Mouse (Mus musculus) layer of hippocampus, adult 11-12 months (tissue): ENCODE data around the gene Srsf3.
"Not testable (repeated sequence)": the region's sequence is repeated elsewhere in the genome, so short reads cannot be mapped to it uniquely, and the experiment has no call there.

Source experiments
- DNase-seq: peaks from one replicate; pipeline ENCODE4 v3.0.0; 2022; ENCODE audit warnings: low spot score

Gene Srsf3

DNA sequence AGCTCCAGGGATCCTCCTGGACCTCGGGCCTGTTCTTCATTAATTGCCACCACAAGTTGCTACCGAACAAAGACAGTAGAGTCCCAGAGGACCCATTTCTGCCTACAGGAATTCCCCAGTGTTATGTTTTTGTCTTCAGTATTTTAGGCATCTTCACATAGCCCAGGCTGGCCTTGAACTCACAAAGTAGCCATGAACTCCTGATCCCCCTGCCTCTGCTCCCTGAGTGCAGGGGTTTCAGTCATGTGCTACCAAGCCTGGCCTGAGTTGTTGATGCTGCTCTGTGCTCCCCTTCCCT, 31.5 kb downstream of the Srsf3 start:
- no peak for DNase-seq

DNA sequence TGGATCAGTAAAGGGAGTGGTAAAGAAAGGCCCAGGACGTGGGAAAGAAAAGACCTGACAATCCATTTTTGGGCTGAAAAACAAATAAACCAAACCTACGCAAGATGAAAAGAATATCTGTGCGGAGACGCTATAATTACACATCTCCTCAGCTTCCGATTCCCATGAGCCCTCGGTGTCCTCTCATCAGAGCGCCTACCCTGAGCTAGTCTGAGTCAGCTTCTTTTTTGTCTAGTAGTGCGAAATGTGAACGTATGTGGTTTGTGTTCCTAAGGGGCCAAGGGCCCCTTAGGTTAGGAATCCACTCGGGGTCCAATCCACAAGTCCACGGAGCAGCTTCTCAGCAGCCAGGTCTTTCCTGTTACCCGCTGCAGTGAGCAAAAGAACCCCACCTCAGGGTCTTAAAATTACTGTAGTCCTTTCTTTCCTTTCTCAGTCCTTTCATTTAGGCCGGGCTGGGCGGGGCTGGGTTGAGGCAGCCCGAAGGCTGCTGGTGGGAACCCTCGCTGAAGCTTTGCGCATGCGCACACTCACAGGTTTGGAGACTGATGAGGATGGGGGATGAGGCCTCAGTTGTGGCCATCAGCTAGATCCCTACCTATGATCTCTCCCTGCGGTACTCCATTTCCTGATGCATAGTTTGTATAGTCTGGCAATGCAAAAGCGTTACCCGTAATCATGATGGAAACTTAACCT, 33.0 kb downstream of the Srsf3 start:
- no peak for DNase-seq

DNA sequence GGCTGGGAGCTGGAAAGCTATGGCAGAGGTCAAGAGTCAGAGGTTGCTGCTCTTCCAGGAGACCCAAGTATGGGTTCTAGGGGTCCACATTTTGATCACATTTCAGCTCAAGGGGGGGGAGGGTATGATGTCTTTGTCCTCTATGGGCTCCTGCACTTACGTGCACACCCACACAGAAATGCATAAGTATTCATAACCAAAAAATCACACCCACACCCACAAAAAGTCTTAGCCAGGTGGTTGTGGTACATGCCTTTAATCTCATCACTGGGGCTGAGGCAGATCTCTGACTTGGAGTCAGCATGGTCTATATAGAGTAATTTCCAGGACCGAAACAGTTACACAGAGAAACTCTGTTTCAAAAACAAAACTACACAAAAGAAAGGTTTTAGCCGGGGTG, 33.5 kb downstream of the Srsf3 start:
- no peak for DNase-seq

DNA sequence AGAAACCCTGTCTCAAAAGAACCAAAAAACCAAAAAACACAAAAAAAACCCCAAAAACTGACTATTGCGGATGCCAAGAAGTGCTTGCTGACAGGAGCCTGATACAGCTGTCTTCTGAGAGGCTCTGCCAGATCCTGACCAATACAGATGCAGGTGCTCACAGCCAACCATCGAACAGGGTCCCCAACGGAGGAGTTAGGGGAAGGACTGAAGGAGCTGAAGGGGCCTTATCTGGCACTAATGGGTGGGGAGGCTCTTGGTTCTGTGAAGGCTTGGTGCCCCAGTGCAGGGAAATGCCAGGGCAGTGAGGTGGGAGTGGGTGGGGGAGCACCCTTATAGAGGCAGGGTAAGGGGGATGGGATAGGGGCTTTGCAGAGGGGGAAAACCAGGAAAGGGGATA, 35.0 kb downstream of the Srsf3 start:
- DNase-seq = not testable (repeated sequence)

GRCm38 (mm10) chr17:29067847-29068246, 35.4 kb downstream of the Srsf3 start:
- no peak for DNase-seq

- no peak for DNase-seq
These were observed 36.6 kb downstream of the Srsf3 start for GRCm38 (mm10) chr17:29069063-29069462.

DNA sequence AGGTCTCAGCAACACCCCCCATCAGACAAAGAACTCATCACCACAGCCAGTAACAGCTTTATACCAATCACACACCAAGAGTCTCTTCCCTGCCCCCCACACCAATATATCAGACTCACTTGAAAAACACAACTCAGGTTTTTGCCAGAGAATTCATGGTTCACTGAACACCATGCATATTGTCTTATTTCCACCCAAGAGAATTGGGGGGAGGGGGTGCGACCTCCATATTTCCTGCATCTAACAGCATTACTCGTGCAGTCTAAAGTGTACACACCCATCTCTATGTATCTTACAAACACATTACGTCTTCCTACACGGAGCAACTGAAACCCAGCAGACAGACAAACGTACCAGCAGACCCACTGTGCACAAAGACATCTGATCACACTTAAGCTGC, 39.4 kb downstream of the Srsf3 start:
- no peak for DNase-seq

DNA sequence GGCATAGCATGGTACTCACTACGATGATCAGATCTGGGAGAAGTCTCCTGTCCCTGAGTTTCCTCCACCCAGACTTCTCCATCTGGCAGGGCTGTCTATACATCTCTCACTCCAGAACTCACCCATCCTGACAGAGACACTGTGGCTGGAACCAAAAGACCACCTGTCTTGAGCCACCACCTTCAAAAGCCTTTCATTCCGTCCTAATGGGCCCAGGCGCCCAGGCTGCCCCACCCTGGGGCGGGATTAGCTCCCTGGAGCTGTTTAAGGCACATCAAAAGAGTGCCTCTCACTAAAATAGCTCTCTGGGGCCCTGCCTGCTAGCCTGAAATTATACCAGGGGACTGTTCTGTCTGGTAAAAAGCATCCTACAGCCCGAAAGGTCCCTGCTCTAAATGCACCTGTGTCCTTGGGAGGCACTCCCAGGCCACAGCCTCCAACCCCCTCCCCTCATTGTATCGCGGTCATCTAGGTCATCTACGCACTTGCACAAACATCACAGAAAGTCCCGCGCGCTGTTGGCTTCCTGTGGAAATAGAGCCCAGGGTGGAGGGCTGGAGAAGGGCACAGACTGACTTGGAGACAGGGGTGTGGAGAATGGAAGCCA, 40.4 kb downstream of the Srsf3 start:
- no peak for DNase-seq

DNA sequence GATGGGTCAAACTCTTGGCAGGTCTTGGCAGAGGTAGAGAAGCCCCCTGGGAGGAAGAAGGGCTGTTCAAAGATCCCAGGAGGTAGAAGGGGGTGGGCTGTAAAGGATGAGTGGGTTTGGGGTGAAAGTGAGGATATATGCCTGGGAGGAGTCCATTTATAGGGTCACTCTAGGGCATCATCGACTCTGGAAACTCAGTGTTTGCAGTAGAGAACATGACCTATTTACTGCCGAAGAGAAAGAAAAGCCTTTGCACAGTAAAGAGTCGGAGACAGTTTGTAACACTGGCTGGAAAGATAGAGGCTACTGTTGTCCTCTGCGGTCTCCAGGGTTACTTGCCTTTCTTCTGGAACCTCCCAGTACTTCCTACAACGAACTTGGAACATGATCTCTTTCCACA, 40.9 kb downstream of the Srsf3 start:
- DNase-seq = no peak

- no peak for DNase-seq
These were observed 41.7 kb downstream of the Srsf3 start for GRCm38 (mm10) chr17:29074085-29074484.

DNA sequence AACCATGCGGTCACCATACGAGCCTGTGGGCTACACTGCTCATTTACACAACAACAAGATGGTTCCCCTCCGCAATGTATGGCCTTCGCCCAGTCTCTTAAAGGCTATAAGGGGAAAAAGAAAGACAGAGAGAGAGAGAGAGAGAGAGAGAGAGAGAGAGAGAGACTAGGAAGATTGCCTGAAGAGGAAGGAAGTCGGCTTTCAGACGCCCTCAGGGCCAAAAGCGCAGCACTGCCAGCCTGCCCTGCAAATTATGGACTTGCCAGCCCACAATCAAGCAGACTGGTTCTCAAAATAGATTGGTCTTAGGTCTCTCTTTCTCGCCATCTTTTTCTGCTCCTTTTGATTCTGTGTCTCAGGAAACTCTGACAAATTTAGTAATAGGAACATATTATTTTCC, 43.8 kb downstream of the Srsf3 start:
- no peak for DNase-seq

- peak; percentile 55 for DNase-seq
These were observed 45.5 kb downstream of the Srsf3 start for GRCm38 (mm10) chr17:29077786-29078509.

GRCm38 (mm10) chr17:29078519-29079383, 46.3 kb downstream of the Srsf3 start:
- DNase-seq = peak; percentile 63

- DNase-seq = no peak
These were observed 48.6 kb downstream of the Srsf3 start for GRCm38 (mm10) chr17:29080758-29081617.

DNA sequence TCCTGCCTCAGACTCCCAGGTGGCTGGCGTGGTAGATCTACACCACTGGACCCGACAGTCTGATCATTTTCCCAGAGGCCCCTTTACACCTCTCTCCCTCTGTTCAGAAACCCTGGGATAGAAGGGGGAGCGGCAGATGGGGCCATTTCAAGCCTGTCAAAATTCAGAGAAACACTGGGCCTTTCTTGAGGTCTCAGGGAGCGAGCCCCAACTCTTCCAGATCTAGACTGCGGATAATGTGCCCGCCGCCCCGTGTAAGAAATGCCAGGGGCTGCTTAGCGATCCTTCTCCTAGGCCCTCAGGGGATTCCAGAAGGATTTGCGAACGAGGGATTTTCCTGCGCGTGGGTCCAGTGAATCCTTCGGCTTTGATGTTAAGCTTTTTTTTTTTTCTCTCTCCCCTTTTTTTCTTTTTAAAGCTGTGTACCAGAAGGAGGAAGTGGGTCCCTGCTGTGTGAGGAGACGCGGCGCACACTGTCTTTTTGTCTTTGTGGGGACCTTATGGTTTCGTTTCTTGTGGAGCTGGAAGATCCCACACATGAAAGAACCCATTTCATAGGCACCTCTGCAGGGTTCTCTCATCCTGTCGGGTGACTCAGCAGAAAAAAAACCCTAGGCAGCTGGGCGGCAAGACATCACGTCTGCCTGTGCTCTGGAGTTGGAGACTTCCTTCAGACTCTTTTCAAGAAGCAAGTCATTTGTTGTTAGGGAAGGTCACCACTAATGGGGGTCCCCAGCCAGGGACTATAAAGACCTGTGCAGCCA, 49.4 kb downstream of the Srsf3 start:
- DNase-seq = no peak

DNA sequence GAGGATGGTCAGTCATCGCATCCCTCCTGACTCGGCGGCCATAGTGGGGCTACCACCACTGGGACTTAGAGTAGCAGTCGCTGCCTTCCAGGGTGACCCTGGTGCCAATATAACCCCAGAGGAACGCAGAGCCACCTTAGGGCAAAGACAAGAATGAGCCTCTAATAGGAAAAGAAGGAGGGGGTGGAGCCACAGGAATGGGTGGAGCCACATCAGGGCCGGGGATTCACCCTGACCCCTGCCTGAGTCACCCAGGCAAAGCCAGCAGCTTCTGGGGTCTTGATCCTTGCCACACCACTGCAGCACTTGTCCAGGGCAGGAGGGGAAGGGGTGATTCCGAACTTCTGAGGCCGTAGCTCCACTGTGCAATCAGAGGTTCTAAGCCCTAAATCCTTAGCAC, 51.2 kb downstream of the Srsf3 start:
- peak; percentile 2 for DNase-seq

DNA sequence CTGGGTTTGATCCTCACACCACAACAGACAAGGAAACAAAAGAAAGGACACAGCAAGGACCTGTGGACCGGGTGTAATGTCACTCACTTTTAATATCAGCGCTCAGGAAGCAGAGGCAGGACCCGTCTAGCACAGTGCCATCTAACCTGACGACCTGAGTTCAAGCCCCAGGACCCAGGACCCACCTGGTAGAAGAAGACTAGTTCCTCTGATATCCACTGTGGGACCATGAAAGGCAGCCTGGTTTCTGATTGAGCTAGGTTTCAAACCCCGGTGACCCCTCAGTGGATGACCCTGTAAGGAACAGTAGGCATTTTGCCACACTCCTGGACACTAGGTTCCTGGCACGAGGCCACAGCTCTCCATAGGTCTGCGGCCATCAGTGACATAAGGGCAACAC, 52.2 kb downstream of the Srsf3 start:
- DNase-seq = peak; percentile 3

DNA sequence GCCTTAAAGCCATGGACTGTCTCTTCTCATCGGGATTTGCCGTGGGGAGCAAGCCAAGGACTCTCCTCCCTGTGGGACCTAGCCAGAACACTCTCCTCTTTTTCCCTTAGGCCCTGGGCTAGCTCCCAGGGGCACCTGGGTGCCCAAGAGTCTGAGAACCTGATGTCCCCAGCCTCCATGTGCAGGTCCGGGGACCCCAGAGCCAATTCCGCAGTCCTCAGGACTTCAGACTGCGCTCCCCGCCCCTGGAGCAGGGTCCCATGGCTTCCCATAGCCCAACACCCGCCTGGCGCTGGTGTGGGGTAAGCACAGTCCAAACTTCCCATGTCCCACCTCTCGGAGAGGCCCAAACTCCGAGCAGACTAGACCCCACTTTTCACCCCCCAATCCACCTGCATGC, 52.8 kb downstream of the Srsf3 start:
- peak; percentile 0 for DNase-seq

DNA sequence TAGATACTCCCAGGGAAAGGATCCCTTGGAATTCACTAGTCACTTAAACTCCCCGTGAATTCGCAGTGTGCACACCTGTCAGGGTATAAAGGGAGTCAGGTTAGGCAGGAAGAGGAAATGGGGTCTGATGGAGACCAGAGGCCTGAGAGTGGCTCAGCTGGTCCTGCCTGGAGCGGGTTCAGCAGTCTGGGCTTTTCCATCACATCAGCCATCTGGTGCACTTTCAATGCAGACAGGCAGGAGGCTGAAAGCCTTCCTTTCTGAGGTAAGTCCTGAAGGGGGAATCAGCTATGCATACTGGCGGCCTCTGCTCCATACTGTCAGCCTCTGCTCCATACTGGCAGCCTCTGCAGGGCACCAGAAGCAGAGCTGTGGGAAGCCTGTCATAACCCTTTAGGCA, 54.5 kb downstream of the Srsf3 start:
- peak; percentile 1 for DNase-seq

GRCm38 (mm10) chr17:29090776-29091175, 58.3 kb downstream of the Srsf3 start, which contains the start of gene Cdkn1a:
TSS of gene Cdkn1a (plus strand) at chr17:29090976.
- peak; percentile 2 for DNase-seq
